Mouse (Mus musculus) MN1 (cell line): ENCODE data around the gene Fam20a.
"Not testable (repeated sequence)": the region's sequence is repeated elsewhere in the genome, so short reads cannot be mapped to it uniquely, and the experiment has no call there.

ENCODE experiments used
- DNase-seq: peaks from one replicate; pipeline ENCODE4 v3.0.0-alpha.2; 2016; ENCODE audit warnings: low spot score

Fam20a gene

DNA sequence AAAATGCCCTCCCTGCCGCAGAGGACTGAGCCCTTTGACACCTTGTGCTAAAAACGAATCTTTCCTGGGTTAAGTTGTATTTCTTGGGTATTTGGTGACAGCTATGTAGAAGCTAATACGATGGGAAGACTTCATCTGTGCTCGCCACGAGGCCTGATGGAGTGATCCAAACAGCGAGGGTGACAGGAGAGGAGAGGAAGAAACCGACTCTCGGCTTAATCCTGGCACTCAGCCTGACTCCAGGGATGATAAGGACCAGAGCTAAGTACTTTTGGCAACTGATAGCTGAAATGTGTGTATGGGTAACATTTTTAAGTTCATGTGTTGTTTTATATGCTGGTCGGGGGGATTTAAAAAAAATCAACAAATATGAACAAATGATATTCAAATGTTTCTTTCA, 41.1 kb downstream of the Fam20a start:
- no peak for DNase-seq

DNA sequence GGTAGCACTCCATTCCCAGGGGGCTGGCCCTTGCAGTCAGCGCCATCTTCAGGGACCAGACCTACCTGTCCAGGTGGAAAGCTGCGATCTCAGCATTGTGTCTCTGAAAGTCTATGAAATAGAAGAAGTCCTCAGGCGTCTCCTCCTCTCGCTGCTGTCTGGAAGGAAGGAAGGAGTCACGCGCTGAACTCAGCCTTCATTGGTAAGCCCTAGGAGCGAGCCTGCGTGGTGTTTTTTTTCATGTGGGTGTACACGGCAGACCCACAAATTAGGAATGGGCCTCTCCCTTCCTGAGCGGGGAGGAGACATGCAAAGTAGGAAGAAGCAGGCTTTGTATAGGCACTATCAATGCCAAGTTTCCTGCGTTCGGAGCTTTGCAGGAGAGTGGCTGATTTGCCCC, 43.8 kb downstream of the Fam20a start:
- no peak for DNase-seq

DNA sequence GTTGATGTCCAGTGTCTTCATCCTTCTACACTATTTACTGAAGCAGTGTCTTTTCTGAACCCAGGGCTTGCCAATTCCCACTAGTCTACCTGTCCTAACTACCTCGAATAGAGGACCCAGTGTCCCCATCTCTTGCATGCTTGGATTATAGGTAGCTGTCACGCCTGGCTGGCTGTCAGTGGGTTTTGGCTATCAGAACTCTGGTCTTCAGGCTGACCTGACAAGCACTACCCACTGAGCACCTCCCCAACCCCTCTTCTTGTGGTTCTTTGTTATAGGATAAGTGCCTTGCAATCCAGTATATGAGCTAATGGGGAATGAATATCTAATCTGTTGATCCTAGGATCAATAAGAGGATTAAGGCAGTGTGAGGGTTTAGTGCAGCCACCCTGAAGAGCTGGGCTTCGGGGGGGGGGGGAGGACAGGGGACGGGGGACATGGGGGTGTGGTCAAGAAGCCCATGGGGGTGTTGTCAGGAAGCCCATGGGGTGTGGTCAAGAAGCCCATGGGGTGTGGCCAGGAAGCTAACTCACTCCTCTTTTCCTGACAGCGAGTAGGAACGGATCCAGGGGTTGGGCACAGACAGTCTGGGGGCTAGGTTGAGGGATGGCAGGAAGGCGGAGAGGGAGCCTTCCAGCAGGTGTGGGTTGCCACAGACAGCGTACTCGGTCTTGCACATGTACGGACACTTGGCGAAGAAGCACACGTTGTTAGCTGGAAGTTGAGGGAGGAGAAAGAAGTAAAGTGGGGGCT, 45.3 kb downstream of the Fam20a start:
- no peak for DNase-seq

DNA sequence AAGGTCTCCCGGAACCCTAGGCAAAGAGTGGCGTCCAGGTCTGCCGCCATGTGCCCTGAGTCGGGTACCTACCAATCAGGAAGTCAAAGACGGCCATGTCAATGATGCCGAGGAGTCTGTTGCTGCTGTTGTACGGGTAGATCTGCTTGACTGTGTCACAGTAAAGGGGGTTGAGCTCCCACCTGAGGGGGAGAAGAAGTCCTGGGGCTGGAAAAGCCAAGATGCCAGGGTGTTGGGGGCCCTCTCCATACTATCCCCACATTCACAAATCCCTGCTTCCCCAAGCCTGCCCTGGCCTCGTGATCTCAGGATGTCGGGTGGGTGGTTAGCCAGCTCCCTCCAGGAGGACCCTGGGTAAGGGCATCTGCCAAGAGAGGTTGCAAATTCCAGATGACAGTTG, 46.3 kb downstream of the Fam20a start:
- no peak for DNase-seq

DNA sequence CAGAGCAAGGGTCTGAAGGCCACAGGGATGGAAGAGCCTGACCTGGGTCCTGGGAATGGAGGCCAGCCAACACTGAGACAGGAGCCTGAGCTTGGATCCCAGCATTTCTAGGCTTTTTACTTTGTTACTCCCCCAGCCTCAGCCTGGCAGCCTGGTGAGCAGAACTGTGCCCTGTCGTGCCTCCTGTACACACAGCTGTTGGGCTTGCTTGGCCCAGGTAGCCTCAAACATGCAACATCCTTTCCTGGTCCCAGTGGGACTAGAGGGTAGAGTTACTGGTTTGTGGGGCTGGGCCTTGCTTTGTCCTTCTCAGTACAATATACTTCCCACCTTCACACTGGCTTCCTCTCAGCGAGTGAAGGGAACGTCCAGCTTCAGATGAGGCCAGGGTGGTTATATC, 46.9 kb downstream of the Fam20a start:
- DNase-seq, result no peak

DNA sequence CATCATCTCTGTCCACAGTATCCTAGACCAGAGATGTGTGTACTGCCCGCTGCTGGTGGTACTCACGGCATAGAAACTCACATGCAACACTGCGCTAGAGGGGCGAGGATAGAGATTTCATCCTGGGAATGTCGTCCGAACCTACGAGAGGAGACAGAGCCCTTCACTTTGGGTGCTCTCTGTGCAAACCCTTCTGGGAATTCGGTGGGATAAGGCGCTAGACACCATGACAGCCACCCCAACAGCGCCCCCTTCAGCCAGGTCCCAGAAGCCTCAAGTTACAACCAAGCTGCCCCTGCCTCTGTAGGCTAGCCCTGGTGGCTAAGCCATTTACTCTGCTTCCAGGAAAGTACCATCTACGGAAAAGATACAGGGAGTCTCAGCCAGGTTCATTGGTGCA, 47.5 kb downstream of the Fam20a start:
- no peak for DNase-seq

DNA sequence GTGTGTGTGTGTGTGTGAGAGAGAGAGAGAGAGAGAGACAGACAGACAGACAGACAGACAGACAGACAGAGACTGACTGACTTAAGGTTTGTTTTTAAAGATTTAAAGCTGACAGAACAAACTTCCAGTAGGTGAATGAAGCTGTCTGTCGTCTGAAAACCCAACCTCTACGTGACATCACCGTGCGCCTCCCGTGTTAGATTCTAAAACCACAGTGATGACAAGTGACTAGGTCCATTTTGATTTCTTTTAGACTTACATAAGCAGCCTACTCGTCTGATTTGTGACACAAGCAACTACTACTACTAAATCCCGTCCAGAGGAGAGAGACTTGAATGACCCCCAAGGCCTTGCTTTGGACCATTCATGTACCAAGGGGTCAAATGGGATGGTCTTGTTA, 48.3 kb downstream of the Fam20a start:
- no peak for DNase-seq

DNA sequence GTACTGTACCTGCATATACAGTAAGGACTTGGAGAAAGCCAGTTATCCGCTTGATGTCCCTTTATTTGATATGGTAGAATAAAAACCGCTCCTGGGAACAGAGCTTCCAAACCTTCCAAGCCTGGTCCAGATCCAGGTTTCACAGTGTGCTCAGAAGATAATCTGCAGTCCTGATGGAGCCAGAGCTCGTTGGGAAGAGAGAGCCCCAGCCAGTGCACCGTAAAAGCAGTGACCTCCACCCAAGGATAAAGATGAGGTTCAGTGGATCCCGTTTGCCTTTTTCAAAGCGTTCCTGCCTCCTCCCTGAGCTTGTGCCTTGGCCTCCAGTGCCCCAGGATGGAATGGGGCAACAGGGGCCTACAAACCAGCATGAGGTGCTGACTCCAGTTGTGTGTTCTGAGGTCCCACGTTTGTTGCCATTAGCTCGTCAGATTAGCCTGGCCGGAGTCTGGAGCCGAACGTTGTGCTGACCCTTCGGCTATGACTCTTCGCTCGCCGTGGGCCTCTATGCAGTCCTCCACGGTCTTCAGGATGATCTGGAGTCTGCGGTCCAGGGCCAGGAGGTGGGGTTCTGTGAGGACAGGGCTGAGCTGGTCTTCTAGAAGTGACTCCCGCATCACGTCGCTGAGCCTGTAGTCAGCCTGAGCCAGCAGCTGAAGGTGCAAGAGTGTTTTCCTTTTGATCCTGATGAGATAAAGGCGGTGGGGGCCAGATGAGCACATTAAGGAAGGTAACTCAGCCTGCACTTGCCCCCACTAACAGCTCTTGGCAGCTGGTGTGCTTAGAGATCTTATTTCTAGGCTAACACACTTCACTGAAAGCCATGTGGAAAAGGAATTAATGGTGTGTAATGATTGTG, 49.0 kb downstream of the Fam20a start:
- no peak for DNase-seq

DNA sequence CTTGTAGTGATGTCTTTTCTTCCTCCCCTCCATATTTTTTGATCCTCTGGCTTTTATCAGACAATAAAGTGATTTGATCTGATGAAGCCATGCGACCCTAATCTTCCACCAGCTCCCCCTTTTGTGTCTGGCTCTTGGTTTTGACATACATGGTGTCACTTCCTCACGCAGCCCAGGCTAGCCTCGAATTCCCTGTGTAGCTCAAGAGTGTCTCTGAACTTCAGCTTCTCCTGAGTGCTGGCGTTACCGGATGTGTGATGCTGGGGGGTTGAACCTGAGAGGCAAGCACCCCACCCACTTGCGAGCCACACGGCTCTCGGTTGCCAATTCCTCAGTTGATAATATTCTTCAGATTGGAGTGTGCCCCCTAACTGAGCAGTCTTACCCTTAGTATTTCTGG, 49.7 kb downstream of the Fam20a start:
- DNase-seq, result no peak

DNA sequence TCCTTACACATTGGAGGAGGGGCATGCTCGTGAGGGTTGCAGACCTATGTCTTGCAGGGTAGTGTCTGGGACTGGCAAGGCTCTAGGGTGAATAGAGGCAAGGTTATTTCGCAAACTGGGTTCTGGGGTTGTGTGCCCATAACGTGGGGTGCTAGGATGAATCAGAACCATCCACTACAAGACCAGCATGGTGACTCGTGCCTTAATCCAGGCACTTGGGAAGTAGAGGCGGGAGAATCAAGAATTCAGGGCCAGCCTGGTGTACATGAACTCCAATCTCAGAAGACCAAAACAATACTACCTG, 50.1 kb downstream of the Fam20a start:
- DNase-seq, result no peak

DNA sequence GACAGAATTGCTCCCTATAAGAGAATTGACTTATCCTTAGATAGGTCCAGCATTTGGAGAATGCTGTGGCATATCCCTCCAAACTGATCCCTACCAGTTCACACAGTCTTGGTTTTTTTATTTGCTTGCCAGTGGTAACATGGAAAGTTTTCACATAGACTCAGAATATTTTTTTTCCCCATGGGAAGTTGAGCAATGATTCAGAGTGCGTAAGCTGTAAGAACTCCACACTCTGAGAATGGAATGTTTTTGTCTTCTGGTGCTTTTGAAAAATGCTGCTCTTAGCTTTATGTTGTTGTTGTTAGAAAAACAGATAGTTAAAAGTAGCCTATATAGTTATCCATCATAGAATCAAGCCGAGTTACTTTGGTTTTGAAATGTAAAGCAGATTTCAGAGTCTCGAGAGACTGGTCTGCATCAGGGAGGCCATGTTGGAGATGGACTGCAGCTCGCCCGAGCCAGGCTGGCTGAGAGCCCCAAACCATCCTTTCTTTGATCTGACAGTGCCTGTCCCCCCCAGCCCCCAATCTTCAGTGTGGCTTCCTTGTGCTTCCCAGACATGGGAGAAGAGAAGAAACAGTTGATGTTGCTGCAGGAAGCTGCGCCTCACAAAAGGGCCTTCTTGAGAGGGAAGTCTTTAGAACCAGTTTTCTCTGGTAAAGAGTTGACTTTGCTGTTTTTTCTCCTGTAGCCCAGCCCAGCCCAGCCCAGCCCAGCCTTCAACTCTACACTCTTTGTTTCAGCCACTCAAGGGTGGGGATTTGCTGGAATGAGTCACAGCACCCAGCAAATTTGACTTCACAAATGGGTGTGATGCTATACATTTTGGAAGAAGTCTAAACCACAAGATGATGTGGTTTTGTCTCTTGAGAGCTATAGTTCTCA, 50.7 kb downstream of the Fam20a start:
- no peak for DNase-seq

DNA sequence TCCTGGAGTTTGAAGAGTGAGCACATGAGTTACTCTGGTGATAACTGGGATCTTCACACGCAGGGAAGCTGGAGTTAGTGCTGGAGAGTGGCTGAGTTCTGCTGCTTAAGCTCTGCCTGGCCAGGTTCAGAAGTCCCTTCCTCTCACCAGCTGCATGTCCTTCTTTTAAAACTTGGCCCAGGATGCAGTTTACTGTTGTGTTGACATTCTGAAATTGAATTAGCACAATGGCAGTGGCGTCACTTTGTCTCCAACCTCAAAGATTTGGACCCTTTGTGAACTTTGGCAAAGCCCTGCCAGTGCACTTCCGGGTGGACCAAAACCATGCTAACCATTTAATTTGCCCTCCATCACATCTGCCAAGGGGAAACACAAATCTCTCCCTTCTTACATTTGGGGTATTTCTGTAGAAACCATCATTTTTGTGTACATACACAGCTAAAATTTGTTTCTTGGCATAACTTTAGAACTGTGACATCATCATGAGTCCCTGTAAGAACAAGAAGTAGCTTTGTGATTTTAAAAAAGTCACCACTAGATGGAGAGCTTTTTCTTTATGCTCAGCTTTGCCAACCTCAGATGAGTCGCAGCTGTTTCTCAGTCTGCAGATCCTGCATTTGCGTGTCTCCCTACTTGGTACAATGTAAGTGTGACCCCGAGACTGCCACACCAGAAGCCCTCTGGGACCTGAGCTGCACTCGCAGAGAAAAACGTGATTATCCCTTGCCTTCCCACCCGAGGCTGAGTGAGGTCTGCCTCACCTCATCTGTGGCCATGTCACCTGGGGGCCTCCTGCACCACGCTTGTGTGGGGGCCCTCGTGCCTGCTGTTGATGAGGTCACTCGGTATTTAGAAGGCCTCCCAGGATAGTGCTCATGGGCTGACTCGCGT, 51.8 kb downstream of the Fam20a start:
- peak; percentile 84 for DNase-seq

DNA sequence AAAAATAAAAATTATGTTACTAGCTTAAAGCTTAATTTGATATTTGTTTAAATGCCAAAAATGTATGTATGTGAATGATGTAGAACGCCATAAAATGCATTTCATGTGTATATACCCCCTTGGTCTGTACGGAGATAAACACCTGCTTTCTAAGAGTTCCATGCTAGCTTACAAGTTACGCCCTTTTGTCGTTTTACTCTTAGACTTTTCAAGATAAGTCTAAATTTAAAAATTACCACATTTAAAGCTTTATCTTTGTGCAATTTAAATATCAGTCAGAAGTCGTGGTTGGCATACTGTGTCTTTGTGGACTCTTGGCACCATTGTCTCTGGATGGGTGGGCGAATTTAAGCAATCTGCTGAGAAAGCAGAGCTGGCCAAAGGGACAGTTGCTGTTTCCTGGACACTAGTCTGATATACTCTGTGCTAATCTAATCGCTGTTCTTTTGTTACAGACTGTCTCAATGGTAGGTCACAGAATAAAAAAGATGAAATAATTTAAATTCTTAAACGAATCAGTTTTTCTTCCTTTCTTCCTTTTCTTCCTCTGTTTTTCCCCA, 52.9 kb downstream of the Fam20a start:
- no peak for DNase-seq

DNA sequence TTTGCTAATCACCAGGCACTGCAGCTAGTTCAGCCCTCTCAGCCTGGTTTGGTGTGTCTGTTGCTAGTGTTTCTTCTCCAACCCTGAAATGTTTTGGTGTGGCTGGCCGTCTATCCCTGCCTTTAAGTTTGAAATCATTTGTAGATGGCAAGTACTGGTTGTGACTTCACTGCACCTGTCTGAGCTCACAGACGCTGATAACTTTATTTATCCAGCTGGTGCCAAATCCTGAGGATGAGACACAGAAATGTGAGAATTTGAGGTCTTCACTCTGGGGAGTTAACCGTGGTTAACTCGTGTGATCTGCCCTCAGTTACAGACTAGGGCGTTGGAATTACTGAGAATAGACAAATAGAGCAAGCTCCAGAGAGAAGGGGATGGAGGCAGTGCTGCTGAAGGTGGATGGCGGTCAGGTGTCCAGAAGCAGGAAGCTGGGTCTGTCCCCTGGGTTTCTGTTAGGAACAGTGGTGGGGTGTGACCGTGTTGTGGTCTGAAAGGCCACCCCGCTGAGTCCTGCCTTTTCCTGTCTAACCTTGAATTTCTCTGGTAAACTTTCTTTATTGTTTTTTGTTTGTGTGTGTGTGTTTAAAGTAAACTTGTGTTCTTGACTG, 53.9 kb downstream of the Fam20a start:
- no peak for DNase-seq

DNA sequence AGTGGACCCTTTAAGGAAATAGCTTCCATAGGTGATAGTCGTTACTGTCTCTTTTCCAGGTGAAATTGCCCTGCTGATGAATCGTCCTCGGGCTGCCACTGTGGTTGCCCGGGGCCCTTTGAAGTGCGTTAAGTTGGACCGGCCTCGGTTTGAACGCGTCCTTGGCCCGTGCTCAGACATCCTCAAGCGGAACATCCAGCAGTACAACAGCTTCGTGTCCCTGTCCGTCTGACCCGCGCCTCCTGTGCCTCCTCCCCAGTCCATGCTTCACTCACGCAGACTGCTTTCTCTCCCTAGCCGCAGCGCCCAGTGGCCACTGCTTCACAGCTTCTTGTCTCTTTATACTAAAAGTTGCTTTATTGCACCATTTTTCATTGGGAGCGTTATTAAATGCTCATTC, 54.7 kb downstream of the Fam20a start:
- DNase-seq, result no peak

DNA sequence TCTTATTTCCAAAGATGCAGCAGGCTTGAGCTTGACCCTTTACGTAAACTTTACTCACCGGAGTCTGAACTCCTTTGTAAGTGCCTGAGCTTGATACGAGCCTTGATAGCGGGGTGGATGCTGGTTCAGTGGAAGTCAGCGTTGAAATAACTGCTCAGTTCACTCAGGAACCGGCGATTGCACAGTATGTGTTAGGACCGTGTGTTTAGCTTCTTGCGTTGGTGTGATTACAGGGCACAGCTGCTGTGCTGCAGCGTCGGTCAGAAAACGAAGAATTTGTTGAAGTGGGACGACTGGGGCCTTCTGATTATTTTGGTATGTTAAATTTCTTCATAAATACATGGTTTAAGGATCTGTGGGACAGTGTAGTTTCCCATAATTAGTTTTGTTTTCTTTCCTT, 55.7 kb downstream of the Fam20a start:
- DNase-seq, result no peak

DNA sequence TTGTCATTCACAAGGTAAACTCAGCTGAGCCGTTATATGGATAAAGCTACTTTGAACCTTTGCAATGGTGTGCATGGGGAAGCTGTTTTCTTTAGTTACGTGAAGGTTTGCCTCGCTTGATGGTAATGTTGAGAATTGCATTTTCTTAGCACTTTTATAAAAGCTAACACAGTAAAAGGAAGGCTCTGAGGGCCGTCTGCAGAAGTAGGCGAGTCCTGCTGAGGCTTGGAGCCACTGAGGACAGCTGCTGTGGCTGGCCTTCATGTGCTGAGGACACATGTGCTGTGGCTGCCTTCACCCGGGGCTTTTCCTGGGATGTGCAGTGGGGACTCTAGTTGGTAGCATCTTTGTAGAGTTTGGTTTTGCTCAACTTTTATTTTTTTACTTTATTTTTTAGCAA, 56.7 kb downstream of the Fam20a start:
- DNase-seq, result no peak

DNA sequence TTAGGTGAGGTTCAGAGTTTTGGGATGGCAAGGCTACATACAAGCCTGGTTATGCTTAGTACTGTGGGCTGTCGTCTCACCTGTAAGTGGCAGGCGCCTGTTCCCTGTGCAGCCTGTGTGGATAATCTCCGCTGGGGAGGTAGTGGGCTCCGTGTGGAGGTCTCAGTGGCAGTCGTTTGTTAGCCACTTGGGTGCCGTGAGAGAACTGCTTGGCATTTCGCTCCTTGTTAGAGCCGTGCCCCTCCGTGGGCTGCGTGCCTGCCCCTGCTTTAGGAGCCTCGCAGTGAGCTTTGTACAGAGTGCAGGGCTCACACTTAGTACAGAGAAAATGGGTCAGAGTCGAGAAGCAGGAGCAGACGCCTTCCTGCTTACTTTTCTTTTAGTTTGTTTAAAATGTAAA, 57.8 kb downstream of the Fam20a start:
- DNase-seq, result no peak

DNA sequence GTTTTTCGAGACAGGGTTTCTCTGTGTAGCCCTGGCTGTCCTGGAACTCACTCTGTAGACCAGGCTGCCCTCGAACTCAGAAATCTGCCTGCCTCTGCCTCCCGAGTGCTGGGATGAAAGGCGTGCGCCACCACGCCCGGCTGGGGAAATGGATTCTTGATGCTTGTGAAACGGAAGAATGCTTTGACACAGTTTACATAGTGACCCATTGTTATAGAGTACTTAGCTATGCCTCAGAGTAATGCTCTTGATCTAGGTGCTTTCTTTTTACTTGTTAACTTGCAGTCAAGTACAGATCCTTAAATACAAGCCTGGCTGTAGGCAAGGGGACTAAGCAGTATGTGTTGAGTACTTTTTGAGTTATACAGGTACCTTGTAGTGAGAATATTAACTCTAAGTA, 61.6 kb downstream of the Fam20a start:
- DNase-seq, result not testable (repeated sequence)

DNA sequence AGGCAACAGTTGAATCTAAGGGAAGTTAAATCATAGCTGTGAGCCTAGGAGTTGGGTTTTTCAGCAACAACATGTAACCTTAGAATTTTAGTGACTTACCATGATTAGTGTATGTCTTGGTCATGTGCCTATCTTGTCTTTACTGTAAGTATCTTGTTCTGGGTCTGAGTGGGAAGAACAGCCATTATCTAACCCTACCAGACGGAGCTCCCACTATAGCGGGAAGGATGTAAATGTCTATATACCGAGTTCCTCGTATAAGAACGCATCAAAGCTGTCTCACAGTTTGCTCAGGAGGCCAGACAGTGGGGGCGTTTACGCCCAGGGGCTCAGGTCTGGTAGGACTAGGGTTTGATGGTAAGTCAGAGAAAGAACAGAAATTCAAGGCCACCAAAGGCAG, 65.8 kb downstream of the Fam20a start:
- DNase-seq, result no peak

DNA sequence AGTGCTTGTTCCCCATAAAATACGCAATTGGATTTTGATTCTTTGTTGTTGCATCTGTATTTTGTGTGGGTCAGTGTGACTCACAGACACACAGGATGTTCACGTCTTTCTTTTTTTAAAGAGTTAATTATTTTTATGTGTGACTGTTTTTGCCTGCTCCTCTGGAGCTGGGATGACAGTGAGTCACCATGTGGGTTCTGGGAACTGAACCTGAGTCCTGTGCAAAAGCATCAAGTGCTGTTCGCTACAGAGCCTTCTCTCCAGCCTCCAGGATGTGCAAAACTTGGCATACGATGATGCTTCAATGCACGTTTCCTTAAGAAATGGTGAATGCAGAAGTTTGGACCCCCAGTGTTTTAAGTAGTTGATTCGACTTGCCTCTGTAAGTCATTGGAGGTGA, 67.5 kb downstream of the Fam20a start:
- no peak for DNase-seq
